Mouse (Mus musculus): Measurements from ENCODE around the gene Arhgef38.

DNA sequence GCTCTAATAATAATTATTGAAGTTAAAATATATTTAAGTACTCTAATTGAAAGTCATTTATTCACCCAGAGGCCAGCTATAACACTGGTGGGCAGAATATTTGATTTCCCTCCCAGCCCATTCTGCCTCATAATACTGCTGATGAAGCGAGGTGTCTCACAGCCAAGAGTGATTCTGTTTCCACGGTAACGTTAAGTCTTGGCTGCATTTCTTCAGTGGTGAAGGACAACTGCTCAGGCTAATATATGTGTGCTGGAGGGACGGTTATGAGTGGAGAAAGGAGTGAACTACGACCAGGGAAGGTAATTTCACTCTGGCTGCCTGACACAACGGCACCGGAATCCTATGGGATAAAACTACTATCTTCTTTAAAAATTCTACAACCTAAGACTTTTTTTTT lies 71.6 kb downstream of the Arhgef38 start:
- TF ChIP-seq POLR2A (IDR thresholded peaks at IDR 0.05; ENCODE audit: borderline replicate concordance, extremely low read depth, low read depth, low read length) = no peak
- TF ChIP-seq CTCF (IDR thresholded peaks at IDR 0.05; ENCODE audit: insufficient read depth, low read length) = no peak
